14 mouse cellular contexts compared by ENCODE assay signal in genomic region chr16:10669936-10670335, GRCm38 (mm10).
"Had no signal": no experiment of that assay in that cellular context is flagged by ENCODE, and none has a peak within 500 bp of the region (broad histone marks: within the 10 kb centered on the region; RNA-seq: fewer than 3 reads in every experiment).

No protein-coding gene starts in this region.

- H3K9me3 ChIP-seq: limb, embryonic 13.5 days; midbrain, embryonic 13.5 days; neural tube, embryonic 15.5 days had no signal

- H3K9ac ChIP-seq: limb, embryonic 13.5 days; liver, embryonic 14.5 days; midbrain, embryonic 13.5 days; neural tube, embryonic 15.5 days had no signal

- H3K4me2 ChIP-seq: limb, embryonic 13.5 days; midbrain, embryonic 13.5 days; neural tube, embryonic 15.5 days had no signal

- H3K27me3 ChIP-seq: limb, embryonic 13.5 days; midbrain, embryonic 13.5 days; neural tube, embryonic 15.5 days had no signal

- ATAC-seq: midbrain, embryonic 13.5 days had no signal

- DNase-seq: kidney, adult 11 months; kidney, adult 9 months; kidney, postnatal 10 days; left cerebral cortex, postnatal 4 days; lung, adult 18-20 months; lung, postnatal 14 days; right cerebral cortex, adult 18-20 months; right cerebral cortex, postnatal 25 days had no signal

- H3K36me3 ChIP-seq: limb, embryonic 13.5 days; midbrain, embryonic 13.5 days; neural tube, embryonic 15.5 days had no signal

- H3K27ac ChIP-seq: limb, embryonic 13.5 days; liver, embryonic 14.5 days; midbrain, embryonic 13.5 days; neural tube, embryonic 15.5 days; stomach, postnatal 0 days had no signal

- H3K4me3 ChIP-seq: limb, embryonic 13.5 days; midbrain, embryonic 13.5 days; myocyte; neural tube, embryonic 15.5 days had no signal
